Mouse (Mus musculus): Measurements from ENCODE around the gene Tpt1. TPM values are rescaled to one million over a fixed set of nuclear protein-coding genes. Genes with fewer than 3 reads are reported as not detected.
A peak's percentile ranks its signal among the peaks of the same experiment; 100 is the strongest.
"Not testable (repeated sequence)": the region's sequence is repeated elsewhere in the genome, so short reads cannot be mapped to it uniquely, and the experiment has no call there.

Tpt1 gene
- polyA plus RNA-seq, 1 experiment from 2014 or later, result 868 TPM

- H3K4me1 ChIP-seq, result peaks cover 9% of the 10 kb centered on the region
- no peak for ATAC-seq (replicated peaks)
These were observed 21.9 kb downstream of the Tpt1 start for GRCm38 (mm10) chr14:75866706-75867333.

GRCm38 (mm10) chr14:75868028-75868427 is 23.1 kb downstream of the Tpt1 start:
- H3K36me3 ChIP-seq; ATAC-seq (replicated peaks); H3K9ac ChIP-seq (replicated peaks); H3K4me3 ChIP-seq; H3K4me1 ChIP-seq; H3K27ac ChIP-seq (replicated peaks); H3K9me3 ChIP-seq; H3K27me3 ChIP-seq; H3K4me2 ChIP-seq (replicated peaks): not testable (repeated sequence)
- WGBS, result 66% methylated on average over 3 of the region's 3 CpGs

More at GRCm38 (mm10) chr14:75866706-75867333, 21.9 kb downstream of the Tpt1 start:
- Histone ChIP-seq H3K9ac (replicated peaks) (no peak overlapping the region), H3K9me3 (no peaks in the 10 kb centered on the region), H3K4me3 (no peak overlapping the region), H3K36me3 (no peaks in the 10 kb centered on the region), H3K4me2 (replicated peaks) (no peak overlapping the region), H3K27ac (replicated peaks) (no peak overlapping the region), H3K27me3 (no peaks in the 10 kb centered on the region)
- 81% methylated on average over 9 of the region's 9 CpGs for WGBS

- WGBS, result 73% methylated on average over 14 of the region's 14 CpGs
These were observed 25.0 kb downstream of the Tpt1 start for GRCm38 (mm10) chr14:75869769-75870363.

GRCm38 (mm10) chr14:75870631-75871030 is 25.7 kb downstream of the Tpt1 start:
- Histone ChIP-seq H3K9ac (replicated peaks) (no peak overlapping the region), H3K27me3 (no peaks in the 10 kb centered on the region), H3K4me2 (replicated peaks) (peak overlapping the region; percentile 33), H3K9me3 (no peaks in the 10 kb centered on the region), H3K27ac (replicated peaks) (no peak overlapping the region), H3K4me1 (0 out of 2 replicates have a peak, but pooled peaks cover 5% of the 10 kb centered on the region), H3K4me3 (peak overlapping the region; percentile 20; the same call in 1 of the 2 replicates), H3K36me3 (no peaks in the 10 kb centered on the region)
- peak; percentile 73; the same call in 1 of the 2 replicates for ATAC-seq (replicated peaks)
- WGBS, result 13% methylated on average over 9 of the region's 10 CpGs

More at GRCm38 (mm10) chr14:75869769-75870363, 25.0 kb downstream of the Tpt1 start:
- Histone ChIP-seq H3K4me3 (no peak overlapping the region), H3K36me3 (no peaks in the 10 kb centered on the region), H3K27me3 (no peaks in the 10 kb centered on the region), H3K9me3 (no peaks in the 10 kb centered on the region), H3K9ac (replicated peaks) (no peak overlapping the region), H3K27ac (replicated peaks) (no peak overlapping the region), H3K4me1 (0 out of 2 replicates have a peak, but pooled peaks cover 5% of the 10 kb centered on the region), H3K4me2 (replicated peaks) (no peak overlapping the region)
- no peak for ATAC-seq (replicated peaks)

- 2% methylated on average over 4 of the region's 5 CpGs for WGBS
- no peak overlapping the region for H3K4me3 ChIP-seq
- no peak overlapping the region for H3K4me2 ChIP-seq (replicated peaks)
- peaks cover 6% of the 10 kb centered on the region; the same call in 1 of the 2 replicates for H3K4me1 ChIP-seq
- H3K9me3 ChIP-seq, result no peaks in the 10 kb centered on the region
- no peak overlapping the region for H3K9ac ChIP-seq (replicated peaks)
- H3K27ac ChIP-seq (replicated peaks), result peak overlapping the region; percentile 66; the same call in 1 of the 2 replicates
- peak; percentile 45; the same call in 1 of the 2 replicates for ATAC-seq (replicated peaks)
- no peaks in the 10 kb centered on the region for H3K36me3 ChIP-seq
- no peaks in the 10 kb centered on the region for H3K27me3 ChIP-seq
These were observed 26.2 kb downstream of the Tpt1 start for GRCm38 (mm10) chr14:75871111-75871510.

GRCm38 (mm10) chr14:75871750-75872149 is 26.9 kb downstream of the Tpt1 start:
- H3K9ac ChIP-seq (replicated peaks), result no peak overlapping the region
- H3K4me2 ChIP-seq (replicated peaks), result no peak overlapping the region
- no peak overlapping the region for H3K27ac ChIP-seq (replicated peaks)
- H3K36me3 ChIP-seq, result no peaks in the 10 kb centered on the region
- H3K27me3 ChIP-seq, result no peaks in the 10 kb centered on the region
- WGBS, result 89% methylated on average over 4 of the region's 4 CpGs
- H3K4me1 ChIP-seq, result peaks cover 11% of the 10 kb centered on the region
- ATAC-seq (replicated peaks), result no peak
- no peak overlapping the region for H3K4me3 ChIP-seq
- H3K9me3 ChIP-seq, result no peaks in the 10 kb centered on the region

GRCm38 (mm10) chr14:75873612-75874011 is 28.7 kb downstream of the Tpt1 start:
- no peak for ATAC-seq (replicated peaks)
- H3K9me3 ChIP-seq, result no peaks in the 10 kb centered on the region
- no peak overlapping the region for H3K4me2 ChIP-seq (replicated peaks)
- H3K36me3 ChIP-seq, result no peaks in the 10 kb centered on the region
- H3K4me1 ChIP-seq, result peaks cover 14% of the 10 kb centered on the region
- H3K4me3 ChIP-seq, result no peak overlapping the region
- no peak overlapping the region for H3K9ac ChIP-seq (replicated peaks)
- H3K27ac ChIP-seq (replicated peaks), result no peak overlapping the region
- H3K27me3 ChIP-seq, result no peaks in the 10 kb centered on the region
- WGBS, result 79% methylated on average over 9 of the region's 9 CpGs

GRCm38 (mm10) chr14:75876320-75877043 is 31.6 kb downstream of the Tpt1 start:
- 8% methylated on average over 21 of the region's 21 CpGs for WGBS
- Histone ChIP-seq H3K27ac (replicated peaks) (peak overlapping the region; percentile 43; the same call in 1 of the 2 replicates), H3K4me2 (replicated peaks) (peak overlapping the region; percentile 49), H3K4me3 (peak overlapping the region; percentile 22), H3K36me3 (no peaks in the 10 kb centered on the region), H3K9ac (replicated peaks) (peak overlapping the region; percentile 43; the same call in 1 of the 2 replicates), H3K27me3 (no peaks in the 10 kb centered on the region), H3K4me1 (peaks cover 12% of the 10 kb centered on the region), H3K9me3 (no peaks in the 10 kb centered on the region)
- ATAC-seq (replicated peaks), result peak; percentile 75

- 0 out of 2 replicates have a peak, but pooled peaks have one; percentile 7 for ATAC-seq (replicated peaks)
These were observed 32.4 kb downstream of the Tpt1 start for GRCm38 (mm10) chr14:75877297-75877696.

GRCm38 (mm10) chr14:75878980-75879379 is 34.1 kb downstream of the Tpt1 start:
- 0 out of 2 replicates have a peak, but pooled peaks have one; percentile 30 for ATAC-seq (replicated peaks)
- H3K27me3 ChIP-seq, result no peaks in the 10 kb centered on the region
- H3K4me3 ChIP-seq, result no peak overlapping the region
- peak overlapping the region; percentile 18; the same call in 1 of the 2 replicates for H3K27ac ChIP-seq (replicated peaks)
- H3K4me1 ChIP-seq, result peaks cover 24% of the 10 kb centered on the region
- no peak overlapping the region for H3K9ac ChIP-seq (replicated peaks)
- WGBS, result 17% methylated on average over 8 of the region's 8 CpGs
- H3K36me3 ChIP-seq, result no peaks in the 10 kb centered on the region
- H3K9me3 ChIP-seq, result no peaks in the 10 kb centered on the region
- no peak overlapping the region for H3K4me2 ChIP-seq (replicated peaks)

More at GRCm38 (mm10) chr14:75877297-75877696, 32.4 kb downstream of the Tpt1 start:
- H3K9me3 ChIP-seq, result no peaks in the 10 kb centered on the region
- H3K9ac ChIP-seq (replicated peaks), result no peak overlapping the region
- H3K4me1 ChIP-seq, result peaks cover 16% of the 10 kb centered on the region
- 51% methylated on average over 3 of the region's 3 CpGs for WGBS
- no peak overlapping the region for H3K27ac ChIP-seq (replicated peaks)
- no peak overlapping the region for H3K4me2 ChIP-seq (replicated peaks)
- no peak overlapping the region for H3K4me3 ChIP-seq
- H3K27me3 ChIP-seq, result no peaks in the 10 kb centered on the region
- H3K36me3 ChIP-seq, result no peaks in the 10 kb centered on the region

- Histone ChIP-seq H3K4me3 (no peak overlapping the region), H3K4me1 (peaks cover 16% of the 10 kb centered on the region), H3K9me3 (no peaks in the 10 kb centered on the region), H3K27me3 (no peaks in the 10 kb centered on the region), H3K4me2 (replicated peaks) (no peak overlapping the region), H3K36me3 (no peaks in the 10 kb centered on the region), H3K9ac (replicated peaks) (no peak overlapping the region), H3K27ac (replicated peaks) (no peak overlapping the region)
- no peak for ATAC-seq (replicated peaks)
- WGBS, result 38% methylated on average over 4 of the region's 4 CpGs
These were observed 37.0 kb downstream of the Tpt1 start for GRCm38 (mm10) chr14:75881856-75882255.

GRCm38 (mm10) chr14:75883330-75883729 is 38.4 kb downstream of the Tpt1 start:
- peaks cover 15% of the 10 kb centered on the region for H3K4me1 ChIP-seq
- no peak for ATAC-seq (replicated peaks)
- H3K27ac ChIP-seq (replicated peaks), result no peak overlapping the region
- H3K9me3 ChIP-seq, result no peaks in the 10 kb centered on the region
- H3K4me2 ChIP-seq (replicated peaks), result no peak overlapping the region
- no peaks in the 10 kb centered on the region for H3K27me3 ChIP-seq
- H3K9ac ChIP-seq (replicated peaks), result no peak overlapping the region
- H3K4me3 ChIP-seq, result no peak overlapping the region
- no peaks in the 10 kb centered on the region for H3K36me3 ChIP-seq
- 66% methylated on average over 5 of the region's 5 CpGs for WGBS
